Mouse (Mus musculus) cerebellum, adult 18-20 months (tissue): ENCODE results near the gene Rbak.
"Not testable (repeated sequence)": the region's sequence is repeated elsewhere in the genome, so short reads cannot be mapped to it uniquely, and the experiment has no call there.

ENCODE experiments used
- DNase-seq, 2 experiments: peaks; one replicate each; pipeline ENCODE4 v3.0.0; 2021

Gene Rbak

DNA sequence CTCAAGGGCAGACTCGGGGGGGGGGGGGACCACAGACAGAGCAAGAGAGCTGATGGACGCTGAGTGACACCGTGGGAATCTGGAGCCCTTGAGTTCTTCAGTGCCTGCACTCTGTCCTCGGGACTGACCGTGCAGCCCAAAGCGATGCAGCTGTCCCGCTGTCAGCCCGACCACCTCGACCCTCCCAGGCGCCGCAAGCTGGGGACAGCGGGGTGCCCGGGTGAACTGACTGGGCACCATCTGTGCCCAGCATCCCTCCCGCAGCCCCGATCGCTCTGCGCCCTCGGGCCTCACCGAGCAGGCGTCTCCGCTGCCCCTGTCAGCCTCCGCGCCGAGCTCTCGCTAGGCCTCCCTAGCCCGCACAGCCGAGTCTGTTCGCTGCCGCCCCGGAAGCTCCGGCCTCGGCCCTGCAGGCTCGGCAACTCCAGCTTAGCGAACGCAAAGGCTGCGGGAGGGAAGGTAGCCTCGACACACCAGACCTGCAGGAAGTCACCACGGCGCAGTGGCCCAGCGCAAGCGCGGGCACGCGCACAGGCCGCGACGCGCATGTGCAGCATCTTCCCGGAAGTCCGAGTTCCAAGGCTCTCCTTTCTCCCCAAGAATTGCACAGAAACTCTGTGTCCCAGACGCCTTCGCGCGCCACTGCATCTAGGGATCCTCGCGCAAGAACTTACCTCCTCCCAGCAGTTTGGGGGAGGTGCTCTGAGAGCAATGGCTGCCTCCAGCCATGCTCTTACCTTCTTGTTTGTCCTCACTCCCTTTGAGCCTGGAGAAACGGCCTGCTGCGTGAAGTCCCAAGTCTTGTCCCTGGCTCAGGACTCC is at the start of gene Rbak, which contains the start of gene Spdye4b:
Rbak (minus strand) TSS at position 521 of the 822 bp plus-strand sequence.
Spdye4b (plus strand) TSS at position 763 of the 822 bp plus-strand sequence.
- peak; percentile 95 to 96 for DNase-seq

DNA sequence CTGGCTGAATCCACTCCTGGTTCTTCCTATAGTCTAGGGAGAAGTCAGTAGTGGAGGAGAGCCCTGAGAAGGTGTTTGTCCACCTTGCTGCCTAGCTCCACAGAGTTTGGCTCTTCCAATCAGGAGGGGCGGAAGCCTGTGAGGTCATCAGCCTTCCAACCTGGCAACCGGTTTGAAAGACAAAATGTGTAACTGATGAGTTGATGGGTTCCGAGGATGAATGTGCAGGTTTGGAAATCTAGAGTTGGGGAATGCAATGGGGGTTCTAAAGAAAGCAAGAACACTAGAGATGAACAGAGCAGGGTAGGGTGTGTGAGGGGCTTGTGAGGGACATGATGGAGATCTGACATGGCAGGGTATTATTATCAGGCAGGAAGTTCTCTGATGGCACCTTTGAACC is 46.2 kb upstream of the Rbak start, which contains the start of gene Spdye4a:
Spdye4a (minus strand) TSS at position 101 of the 400 bp plus-strand sequence.
- DNase-seq = no peak

DNA sequence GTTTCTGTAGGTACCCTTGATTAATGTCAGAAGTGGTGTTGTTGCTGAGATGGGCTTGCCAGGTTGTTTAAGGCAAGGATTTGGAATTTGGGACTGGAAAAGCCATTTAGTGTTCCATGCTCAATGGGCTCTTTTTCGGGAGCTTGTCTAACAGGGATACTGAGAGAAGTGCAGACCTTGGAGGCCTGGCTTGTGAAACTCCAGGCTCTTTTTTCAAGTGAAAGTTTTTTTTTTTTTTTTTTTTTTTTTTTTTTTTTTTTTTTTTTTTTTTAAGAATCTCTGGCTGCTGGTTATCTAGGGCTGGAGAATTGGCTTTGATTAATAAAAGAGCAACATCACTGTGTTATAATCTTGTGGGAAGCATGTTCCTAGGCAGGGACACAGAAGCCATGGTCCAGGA is 41.7 kb upstream of the Rbak start:
- no peak for DNase-seq

DNA sequence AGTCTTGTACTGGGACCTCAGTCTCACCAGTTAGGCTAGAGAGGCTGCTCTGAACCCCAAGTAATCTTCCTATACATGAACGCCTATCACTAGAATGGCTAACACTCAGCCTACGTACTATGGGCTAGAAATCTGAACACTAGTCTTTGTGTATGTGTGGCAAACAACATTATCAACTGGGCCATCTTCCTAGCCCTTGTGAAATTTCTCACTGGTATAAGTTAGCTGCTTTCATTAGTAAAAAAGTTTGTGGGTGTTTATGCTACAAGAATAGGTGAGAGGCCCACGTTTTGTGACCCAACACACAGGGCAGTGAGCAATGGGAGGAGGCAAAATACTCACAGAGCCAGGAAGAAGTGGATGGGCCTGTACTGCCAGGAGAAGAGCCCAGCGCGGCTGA is 40.4 kb upstream of the Rbak start:
- DNase-seq = no peak

DNA sequence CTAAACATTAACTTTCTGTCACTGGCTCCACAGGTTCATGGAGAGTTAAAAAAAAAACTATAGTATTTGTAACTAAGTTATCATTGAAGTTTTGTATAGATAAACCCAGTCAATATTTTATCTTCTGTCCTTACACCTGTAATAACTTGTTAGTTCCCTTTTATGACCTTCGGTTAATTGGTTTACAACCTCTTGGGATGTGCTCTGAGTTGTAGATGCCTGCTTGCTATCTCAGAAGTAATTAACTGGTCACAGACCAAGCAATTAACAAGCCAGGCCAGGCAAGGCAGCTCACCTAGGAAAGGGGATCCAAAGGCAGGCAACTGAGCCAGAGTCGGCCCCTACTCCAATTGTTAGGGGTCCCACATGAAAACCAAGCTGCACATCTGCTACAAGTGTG is 33.3 kb upstream of the Rbak start:
- DNase-seq = no peak

DNA sequence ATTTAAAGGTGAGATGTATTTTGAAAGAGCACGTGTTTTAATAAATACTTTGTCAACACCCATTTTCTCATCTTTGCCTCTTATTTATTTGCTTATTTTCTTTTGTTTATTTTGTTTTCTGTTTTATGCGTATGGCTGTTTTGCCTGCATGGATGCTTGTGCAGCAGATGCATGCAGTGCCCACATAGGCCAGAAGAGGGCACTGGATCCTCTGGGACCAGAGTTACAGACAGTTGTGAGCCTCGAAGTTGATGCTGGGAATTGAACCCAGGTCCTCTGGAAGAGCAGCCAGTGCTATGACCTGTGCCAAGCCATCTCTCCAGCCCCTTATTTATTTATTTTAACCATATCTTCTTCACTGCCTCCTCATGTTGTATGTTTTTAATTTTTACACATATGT is 24.4 kb upstream of the Rbak start:
- no peak for DNase-seq

DNA sequence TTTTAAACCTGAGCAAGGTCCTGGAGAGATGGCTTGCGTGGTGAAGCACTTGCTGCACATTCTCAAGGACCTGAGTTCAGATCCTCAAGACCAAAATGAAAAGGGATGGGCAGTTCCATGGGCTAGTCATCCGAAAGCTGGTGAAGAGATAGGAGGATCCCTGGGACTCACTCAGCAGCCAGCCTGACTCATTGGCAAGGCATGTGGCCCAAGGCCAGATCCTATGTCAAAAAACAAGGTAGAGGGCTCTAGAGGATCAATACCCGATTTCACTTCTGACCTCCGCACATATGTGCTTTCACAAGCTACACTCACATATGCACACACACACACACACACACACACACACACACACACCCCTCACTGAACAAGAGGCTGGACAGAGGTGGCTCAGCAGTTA is 15.9 kb upstream of the Rbak start:
- DNase-seq = no peak

DNA sequence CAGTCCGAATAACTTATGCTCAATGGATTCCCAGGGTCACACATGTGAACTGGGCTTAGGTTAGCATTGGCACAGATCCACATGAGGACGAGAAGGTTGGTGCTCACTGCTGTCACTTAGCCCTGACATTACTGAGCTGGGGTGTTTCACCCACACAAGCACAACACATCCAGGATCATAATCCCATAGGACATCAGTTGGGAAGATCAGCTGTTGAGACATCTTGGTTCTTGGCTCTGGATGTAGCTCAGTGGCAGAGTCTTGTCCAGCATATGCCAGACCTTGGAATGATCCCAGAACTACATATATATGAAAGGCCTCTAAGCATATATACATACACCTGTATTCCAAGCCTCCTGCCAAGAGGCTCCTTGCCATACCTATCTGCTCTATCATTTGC is 14.6 kb upstream of the Rbak start:
- no peak for DNase-seq

DNA sequence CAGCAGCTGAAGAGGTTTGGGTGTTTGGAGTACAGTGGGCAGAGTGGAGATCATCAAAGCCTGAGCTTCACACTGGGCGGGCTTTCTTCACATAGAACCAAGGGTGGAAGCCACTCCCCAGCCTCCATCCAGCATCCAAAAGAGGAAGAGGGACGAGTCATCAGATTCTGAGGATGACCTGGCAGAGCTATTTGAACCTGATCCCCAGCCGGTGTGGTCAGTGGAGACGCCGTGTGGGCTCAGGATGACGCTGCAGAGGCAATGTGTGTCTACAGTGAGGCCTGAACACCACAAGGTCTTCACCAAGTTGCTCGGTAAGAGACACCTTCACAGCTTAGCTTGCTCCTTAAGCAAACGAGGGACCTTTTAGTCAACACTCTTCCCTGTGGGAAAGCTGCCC is 14.2 kb upstream of the Rbak start:
- not testable (repeated sequence) for DNase-seq

DNA sequence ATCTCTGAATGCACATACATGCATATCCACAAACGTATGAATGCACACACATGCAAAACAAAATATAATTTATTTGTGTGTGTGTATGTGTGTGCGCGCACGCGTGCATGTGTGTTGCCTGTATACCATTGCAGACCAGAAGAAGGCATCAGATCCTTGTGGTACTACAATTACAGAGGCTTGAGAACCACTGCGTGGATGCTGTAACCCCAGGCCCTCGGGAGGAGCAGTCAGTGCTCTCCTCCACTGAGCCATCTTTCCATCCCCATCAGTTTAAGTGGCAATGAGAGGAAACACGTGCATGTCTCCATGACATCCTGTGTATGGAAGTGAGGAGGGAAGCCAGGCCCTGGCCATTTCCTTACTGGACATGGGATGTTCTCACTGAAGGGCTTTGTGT is 12.2 kb upstream of the Rbak start:
- DNase-seq = no peak

DNA sequence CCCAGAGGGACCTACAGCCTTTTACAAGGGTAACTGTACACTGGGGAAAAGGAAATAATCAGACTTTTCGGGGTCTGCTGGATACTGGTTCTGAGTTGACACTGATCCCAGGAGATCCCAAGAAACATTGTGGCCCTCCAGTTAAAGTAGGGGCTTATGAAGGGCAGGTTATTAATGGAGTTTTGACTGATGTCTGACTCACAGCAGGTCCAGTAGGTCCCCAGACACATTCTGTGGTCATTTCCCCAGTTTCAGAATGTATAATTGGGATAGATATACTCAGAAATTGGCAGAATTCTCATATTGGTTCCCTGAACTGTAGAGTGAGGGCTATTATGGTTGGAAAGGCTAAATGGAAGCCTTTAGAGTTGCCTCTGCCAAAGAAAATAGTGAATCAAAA is 7.4 kb upstream of the Rbak start:
- not testable (repeated sequence) for DNase-seq

DNA sequence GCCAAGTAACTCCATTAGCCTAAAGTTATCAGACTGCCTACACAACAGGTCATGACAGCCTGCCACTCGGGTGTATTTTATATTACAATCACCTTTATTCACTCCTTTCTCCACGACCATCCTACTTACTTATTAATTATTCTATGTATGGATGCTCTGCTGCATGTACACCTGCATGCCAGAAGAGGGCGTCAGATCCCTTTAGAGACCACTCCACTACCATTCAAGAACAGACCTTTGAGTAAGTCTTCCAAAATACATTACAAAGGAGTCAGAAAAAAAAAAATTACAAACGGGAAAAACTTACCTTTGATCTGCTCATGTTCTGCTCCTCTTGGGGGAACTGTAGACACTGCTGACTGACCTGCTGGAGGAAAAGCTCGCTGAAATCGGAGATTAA is 1.4 kb downstream of the Rbak start:
- DNase-seq = peak in 1 of 2 experiments; percentile 24

DNA sequence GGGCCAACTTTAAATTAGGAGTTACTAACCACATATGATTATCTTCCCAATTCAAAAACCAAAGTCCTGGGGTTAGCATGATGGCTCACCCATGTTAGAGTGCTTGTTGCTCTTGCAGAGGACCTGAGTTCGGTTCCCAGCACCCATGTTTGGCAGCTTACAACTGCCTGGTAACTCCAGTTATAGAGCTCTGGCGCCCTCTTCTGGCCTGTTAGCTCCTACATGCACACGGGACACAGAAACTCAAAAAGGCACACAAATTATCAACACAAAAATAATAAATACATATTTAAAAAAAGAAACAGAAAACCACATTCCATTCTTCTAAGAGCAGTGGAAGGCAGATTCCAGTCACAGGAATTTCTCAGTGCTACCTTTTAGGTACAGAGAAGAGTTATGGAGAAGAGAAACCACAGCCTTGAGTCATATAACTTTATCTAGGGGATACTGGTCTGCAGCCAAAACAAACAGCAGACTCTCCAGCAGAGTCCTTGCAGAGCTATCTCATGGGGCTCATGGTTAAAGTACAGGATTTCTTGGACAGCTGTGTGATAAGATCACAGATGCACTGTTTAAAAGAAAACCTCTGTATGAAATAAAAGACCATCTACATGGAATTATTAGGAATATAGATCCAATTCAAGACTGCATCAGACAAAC is 2.9 kb downstream of the Rbak start:
- no peak for DNase-seq

DNA sequence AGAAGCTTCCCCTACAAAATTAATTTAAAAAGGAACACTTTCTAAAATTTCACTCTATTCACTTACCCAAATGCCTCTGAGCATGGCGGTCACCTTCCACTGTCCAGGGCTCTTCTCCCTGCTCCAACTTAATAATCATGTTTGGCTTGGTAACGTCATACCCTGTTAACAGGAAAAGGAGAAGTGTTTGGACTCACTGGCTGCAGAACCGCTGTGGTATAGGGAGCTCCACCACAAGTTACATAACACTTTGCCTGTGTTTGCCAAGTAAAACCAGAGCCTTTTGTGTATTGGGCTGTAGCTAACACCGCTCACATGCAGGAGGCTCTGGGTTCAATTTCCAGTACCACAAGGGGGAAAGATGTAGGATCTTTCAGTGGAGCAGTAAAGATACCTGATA is 4.6 kb downstream of the Rbak start:
- no peak for DNase-seq

DNA sequence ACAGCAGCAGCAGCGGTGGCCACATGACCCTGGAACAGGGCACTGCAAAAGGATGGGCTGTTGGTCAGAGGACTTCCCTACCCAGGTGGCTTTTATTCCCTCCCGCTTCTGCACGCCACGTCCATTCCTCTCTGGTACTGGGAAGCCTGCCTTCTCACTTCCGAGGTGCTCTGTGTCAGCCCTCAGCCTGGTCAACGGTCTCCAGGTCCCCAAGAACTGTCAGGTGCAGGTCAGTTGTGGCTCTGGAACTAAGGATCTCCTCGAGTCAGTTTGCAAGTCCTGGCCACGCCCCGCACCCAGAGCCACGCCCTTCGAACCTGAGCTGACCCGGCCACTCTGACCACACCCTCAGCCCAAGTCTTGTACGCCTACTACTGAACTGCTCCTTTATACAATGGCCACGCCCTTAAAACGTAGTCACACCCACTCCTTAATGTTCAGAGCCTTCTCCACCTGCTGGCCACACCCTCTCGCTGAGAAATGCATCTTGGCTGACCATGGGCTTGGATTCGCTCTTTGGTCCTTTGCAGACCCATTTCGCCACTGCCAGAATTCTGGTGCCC is 15.0 kb downstream of the Rbak start:
- DNase-seq = no peak

DNA sequence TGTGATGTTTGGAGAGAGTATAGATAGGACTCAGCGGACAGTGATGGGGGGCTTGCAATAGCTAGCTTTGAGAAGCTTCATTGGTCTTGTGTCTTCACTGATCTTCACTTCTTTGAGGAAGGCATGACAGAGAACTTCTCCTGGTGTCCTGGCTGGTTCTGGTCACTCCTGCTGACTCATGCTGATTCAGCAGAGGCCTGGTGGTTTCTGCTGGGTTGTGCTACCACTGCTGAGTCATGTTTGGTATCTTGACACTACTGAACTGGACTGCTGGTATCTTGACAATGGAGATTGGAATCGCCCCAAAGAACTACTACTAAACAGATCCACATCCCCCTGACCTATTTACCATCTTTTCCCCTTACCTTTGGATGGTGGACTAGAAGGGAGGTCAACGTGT is 25.0 kb downstream of the Rbak start:
- DNase-seq = no peak

DNA sequence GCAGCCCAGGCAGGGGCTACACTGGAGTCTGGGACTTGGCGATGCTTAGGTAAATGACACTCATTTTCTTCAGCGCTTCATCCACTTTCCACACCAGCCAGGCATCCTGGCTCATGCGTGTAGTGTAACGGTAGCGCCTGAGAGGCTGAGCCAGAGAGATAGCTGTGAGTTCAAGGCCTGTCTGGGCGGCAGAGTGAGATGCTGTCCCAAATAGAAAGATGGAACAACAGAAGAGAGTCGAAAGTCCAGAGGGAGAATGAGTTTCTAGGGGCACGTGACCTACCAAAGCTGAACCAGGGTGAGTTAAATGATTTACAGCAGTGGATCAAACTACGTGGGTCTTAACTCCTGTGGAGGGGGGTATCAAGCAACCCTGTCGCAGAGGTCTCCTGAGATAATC is 26.8 kb downstream of the Rbak start:
- no peak for DNase-seq

DNA sequence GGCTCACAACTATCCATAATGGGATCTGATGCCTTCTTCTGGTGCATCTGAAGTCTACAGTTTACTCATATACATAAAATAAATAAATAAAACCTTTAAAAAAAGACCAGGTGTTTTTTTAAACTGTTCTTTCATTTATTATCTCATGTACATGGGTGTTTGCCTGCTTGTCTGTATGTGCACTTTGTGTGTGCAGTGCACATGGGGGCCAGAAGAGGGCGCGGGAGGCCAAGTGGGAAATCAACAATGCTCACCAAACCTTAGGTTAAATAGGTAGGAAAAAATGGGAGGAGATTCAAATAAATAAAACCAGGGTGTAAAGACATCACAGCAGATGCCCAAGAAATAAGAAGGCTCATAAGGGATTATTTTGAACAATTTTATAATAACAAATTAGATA is 30.5 kb downstream of the Rbak start:
- no peak for DNase-seq

DNA sequence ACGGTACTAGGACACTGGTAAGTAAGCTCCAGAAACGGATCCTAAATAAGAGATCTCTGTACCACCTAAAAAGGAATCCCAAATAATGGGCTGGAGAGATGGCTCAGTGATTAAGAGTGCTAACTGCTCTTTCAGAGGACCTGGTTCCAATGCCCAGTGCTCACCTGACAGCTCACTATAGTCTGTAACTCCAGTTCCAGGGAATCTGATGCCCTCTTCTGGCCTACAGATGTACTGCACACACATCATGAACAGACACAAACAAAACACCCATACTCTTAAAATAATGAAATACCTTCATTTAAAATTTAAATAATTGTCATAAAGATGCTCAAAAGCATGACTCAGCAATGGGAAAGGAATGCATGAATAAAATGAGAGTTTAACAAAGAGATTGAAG is 31.0 kb downstream of the Rbak start:
- DNase-seq = no peak

DNA sequence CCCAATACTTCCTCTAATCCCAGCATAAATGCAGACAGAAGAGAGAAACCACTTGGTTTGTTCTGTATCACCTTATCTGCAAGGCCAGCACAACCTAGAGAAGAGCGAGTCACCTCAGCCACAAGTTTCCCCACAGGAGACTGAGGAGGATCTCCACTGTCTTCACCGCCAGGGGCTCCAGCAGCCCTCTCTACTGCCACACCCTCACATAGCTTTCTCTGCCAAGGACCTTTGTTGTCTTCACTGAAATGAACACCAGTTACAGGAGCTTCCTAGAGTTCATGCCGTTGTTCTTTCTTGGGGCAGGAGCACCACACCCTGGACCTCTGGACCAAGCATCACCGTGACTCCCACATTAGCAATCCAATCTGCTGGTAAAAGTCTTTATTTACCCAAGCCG is 31.9 kb downstream of the Rbak start:
- DNase-seq = no peak

DNA sequence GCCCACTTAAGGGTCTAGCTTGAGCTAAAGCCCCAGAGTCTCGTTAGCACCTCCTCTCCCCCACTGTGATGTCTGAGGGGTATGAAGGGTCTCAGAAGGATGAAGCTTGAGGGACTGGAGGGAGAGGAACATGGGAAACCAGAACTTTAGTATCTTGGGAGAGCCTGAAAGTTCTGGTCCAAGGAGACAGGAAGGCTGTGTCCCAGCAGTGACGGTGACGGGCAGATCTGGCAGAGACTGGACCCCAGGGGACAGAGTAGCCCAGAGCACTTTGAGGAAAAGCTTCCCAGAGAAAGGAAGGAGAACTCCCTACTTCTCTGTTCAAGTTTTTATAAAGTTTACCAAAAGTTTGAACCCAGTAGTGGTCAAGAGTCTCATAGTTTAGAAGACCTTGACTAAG is 33.1 kb downstream of the Rbak start, which contains the start of gene Olfr718-ps1:
Olfr718-ps1 (minus strand) TSS at position 101 of the 400 bp plus-strand sequence.
- DNase-seq = no peak

DNA sequence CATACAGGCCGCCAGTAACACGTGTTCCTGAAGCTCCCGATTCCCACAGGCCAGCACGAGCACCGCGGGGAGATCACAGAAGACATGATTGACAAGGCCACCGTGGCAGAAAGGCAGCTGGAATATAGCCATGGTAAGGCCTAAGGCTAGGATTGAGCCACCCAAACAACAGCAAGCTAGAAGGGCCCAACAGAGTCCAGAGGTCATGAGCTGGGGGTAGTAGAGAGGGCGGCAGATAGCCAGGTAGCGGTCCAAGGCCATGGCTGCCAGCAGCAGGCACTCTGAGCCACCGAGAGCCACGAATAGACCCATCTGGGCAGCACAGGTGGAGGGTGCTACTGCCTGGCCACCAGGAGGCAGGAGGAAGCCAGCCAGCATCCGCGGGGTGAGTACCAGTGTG is 43.0 kb downstream of the Rbak start:
- no peak for DNase-seq

DNA sequence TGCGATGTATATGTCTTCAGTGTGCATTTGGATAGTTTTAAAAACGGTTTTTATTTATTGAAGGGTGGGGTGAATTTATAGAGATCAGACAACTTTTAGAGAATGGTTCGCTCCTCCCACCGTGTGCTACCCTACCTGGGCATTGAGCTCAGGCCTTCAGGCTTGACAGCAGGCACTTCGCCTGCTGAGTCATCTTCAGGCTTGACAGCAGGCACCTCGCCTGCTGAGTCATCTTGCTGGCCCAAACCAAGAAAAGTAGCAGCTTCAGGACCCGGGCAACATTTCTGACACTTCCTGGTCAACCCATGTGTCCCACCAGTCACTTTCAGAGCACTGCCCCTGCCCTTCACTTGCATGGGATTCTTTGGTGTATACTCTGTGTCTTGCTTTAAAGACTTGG is 45.5 kb downstream of the Rbak start:
- DNase-seq = no peak
